Mouse (Mus musculus) mouse embryonic stem cell (cell line): ENCODE measurements around the gene Sfswap.
"Not testable (repeated sequence)": the region's sequence is repeated elsewhere in the genome, so short reads cannot be mapped to it uniquely, and the experiment has no call there.

Experiments
- in situ Hi-C, 2 experiments: fragments of 300-500 bp; cut with MboI; formaldehyde crosslinking; loops; 1 replicate in 1 of 2; 3 replicates in 1 of 2; pipeline ENCODE4 v1.14.3; 2019 to 2020; ENCODE audit warnings: low sequenced_read_pairs in 2 of 2, low pct_unique_long_range_greater_than_20kb in 1 of 2, mixed read lengths in 1 of 2; ENCODE audit not compliant: unreplicated experiment in 1 of 2

Gene Sfswap

GRCm38 (mm10) chr5:129500722-129501634, at the start of gene Sfswap:
Sfswap (plus strand) TSS chr5:129501221.
- in situ Hi-C loops = no loop called here

DNA sequence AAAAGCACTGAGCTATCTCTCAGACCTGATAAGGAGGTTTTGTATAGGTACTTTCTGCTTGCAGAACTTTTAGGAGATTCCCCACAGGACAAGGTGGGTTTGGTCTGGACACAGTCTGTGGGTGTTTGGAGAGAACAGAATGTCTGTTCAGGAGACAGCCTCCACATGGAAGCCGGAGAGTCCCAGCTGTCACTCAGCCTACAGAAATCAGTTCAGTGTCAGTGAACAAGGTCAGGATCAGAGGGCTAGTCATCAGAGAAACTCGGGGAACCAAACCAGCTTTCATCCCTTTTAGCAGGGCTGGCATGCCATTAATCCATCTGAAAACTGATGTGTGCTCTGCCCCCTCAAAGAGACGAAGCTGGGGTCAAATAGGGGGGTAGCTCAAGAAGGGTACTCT, 48.5 kb upstream of the Sfswap start:
- in situ Hi-C loops = no loop called here

GRCm38 (mm10) chr5:129454802-129455528, 46.1 kb upstream of the Sfswap start:
- in situ Hi-C loops = no loop called here

DNA sequence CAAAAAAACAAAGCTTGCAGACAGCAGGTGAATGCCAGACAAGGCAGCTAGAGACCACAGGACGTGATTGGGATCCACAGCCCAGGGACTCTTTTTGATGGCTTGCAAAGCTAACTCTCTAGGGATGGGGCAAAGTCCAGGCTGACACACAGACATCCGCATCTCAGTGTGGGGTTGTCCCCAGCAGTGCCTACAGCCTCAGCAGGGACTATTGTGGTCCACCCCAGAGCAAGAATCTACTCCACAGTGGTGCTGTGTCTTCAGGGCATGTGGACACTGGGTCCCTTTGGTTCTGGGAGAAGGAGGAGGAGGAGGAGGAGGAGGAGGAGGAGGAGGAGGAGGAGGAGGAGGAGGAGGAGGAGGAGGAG, 45.5 kb upstream of the Sfswap start:
- in situ Hi-C loops = no loop called here

- in situ Hi-C loops = no loop called here
Observed at GRCm38 (mm10) chr5:129456579-129457140, 44.4 kb upstream of the Sfswap start.

GRCm38 (mm10) chr5:129458109-129458508, 42.9 kb upstream of the Sfswap start:
- in situ Hi-C loops = no loop called here

DNA sequence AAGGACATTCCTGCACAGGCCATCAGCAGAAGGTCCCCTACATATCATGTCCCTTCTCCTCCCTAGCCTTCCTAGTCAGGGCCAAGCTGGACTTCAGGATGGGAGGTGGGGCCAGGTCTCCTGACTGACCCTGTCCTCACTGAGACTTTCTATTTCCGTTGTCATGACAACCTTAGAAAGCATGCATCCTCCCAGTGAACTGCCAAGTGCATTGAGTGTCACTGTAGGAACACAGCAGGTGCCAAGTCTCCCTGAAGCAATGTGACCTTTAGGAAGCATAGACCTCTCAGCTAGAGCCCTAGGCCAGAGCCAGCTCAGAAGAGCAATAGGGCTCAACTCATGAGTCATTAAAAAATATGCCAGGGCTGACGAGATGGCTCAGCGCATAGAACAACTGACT, 42.5 kb upstream of the Sfswap start:
- in situ Hi-C loops = no loop called here

- in situ Hi-C loops = no loop called here
Observed at GRCm38 (mm10) chr5:129460798-129461476, 40.1 kb upstream of the Sfswap start.

DNA sequence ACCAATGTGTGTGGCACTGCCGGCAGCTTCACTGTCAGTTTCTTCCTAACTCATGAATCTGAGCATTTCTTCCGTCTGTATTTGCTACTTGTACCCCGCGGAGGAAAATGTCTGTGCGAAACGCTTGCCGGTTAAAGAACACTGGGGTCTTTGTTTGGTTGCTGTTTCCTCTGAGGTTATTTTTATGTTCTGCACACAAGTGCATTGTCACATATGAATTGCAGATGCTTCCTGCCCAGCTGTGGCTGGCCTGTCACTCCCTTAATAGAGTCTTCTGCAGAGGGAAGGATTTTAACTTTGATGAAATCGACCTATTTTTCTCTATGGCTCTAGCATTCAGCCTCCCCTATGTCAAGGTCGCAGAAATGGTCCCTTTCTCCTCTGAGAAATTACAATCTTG, 37.4 kb upstream of the Sfswap start:
- in situ Hi-C loops = not testable (repeated sequence)

DNA sequence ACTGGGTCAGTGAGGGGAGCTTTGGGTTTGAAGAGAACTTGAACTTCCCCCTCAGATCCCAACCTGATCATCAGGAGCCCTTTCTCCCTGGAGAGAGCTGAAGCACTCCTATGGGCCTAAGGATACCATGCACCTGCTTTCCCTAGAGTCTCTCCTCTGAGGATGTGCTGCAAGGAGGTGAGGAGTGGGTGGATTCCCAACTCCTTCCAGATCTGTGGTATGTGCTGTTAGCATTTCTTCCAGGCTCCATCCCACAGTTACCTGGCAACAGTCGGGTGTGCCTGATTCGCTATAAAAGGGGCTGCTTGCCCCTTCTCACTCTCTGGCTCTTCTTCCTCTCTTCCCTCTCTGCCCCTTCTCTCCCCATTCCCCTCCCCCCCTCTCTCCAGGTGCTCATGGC, 35.2 kb upstream of the Sfswap start:
- in situ Hi-C loops = no loop called here

DNA sequence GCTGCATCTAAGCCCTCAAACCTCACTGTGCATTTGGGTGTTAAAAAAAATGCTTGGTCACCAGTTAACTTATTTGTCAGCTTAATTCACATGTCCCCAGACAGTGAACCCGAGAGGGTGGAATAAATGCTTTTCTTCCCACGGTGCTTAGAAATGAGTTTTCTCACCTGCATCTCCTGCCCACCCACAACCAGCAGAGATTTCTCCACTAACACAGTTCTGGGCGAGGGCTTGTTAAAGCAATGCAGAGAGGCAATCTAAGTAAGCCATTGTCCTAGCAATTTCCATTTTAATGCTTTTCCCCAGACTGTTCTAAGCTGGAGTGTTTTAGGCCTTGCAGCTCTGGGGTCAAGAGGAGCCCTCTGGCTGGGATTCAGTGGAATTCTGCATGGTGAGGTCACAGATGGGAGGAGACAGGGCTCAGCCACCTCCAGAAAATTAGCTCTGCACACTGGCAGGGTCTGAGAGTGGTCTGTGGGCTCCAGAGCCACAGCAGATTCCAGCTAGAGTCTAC, 25.4 kb upstream of the Sfswap start:
- in situ Hi-C loops = no loop called here

DNA sequence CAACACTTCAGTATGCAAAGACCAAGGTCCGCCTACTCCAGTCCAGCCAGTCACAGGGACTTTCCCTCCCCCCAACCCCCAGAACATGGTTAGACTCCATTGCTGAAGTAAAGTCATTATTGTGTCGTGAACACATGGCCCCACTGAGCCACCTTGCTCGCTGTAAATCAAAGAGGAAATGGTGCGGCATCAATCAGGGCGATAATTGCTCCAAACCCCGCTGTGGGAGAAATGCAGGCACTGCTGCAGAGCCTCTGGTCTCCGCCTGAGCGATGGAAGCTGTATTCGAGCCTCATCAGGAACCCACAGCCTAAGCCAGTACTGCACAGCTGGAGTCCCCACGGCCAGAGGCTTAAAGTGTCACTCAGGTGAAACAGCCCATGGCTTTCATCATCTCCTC, 11.1 kb upstream of the Sfswap start:
- in situ Hi-C loops = no loop called here

DNA sequence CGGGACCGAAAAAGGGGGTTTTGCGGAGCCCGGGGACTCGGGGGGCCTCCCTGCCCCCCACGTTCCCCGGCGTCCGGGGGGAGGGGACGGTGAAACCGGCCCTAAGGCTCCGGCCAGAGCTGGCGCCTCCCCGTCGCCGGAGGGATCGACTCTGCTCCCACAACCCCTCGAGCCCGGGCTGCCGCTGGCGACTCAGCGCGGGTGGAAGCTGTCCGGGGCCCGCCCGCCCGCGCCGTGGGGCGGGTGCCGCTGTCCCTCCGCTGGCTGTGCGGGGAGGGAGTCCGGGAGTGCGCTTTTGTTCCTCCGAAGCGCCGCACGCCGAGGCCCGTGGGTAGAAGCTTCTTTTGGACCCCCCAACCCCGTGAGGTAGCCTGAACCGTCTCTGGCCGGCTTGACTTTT, 650 bp downstream of the Sfswap start:
- in situ Hi-C loops = no loop called here

GRCm38 (mm10) chr5:129506886-129507285, 5.9 kb downstream of the Sfswap start:
- in situ Hi-C loops = no loop called here

DNA sequence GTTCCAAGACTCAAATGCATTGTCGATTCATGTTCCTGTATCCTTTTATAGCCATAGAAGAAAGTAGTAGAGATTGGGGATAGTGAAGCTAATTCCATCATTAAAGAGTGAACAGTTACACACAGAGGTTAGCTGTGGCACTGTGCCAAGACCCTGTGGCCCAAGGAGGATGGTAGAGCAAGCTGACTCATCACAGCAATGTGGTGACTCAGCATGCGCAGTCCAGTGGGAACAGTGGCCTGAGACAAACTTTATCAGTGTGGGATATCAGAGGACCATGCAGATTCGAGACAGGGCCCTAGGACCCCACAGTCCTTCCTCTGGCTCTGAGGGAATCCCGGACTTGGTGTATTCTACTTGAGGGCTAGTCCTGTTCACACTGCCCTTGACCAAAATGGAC, 17.2 kb downstream of the Sfswap start:
- in situ Hi-C loops = no loop called here

- in situ Hi-C loops = no loop called here
Observed at GRCm38 (mm10) chr5:129518786-129519185, 17.8 kb downstream of the Sfswap start.

DNA sequence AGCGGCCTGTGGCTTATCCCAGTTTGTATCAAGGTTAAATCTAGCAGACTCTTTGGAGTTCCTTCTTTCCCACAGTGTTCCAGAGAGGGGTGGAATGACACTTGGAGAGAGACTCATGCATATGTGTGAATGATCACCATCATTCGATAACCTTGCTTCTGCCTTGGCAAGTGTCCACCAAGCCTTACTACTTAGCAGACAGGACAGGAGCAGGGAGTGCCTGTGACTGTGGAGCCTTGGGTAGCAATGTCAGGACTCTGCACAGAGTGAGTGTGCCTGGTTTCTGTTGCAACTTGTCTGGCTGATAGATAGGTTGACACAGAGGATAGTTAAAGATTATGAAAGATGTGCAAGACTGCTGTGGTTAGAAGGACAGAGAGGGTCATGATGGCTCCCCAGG, 18.6 kb downstream of the Sfswap start:
- in situ Hi-C loops = no loop called here

DNA sequence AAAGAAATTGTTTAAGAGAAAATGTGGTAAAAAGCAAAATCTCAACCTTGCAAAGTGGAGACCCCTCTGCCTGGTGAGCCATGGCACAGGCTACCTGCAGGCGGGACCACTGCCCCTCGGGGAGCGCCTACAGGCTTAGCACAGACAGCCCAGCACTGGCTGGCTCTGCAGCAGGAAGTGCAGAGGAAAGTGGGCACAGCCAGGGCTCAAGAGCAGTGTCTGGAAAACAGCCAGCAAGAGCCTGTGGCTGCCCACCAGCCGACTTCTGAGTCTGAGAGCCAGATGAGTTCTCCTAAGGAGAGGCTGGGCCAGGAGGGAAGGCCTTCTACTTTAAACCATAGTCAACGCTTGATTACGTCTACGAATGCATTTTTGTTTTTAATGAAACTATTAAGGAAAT, 20.5 kb downstream of the Sfswap start:
- in situ Hi-C loops = no loop called here

GRCm38 (mm10) chr5:129521913-129522312, 20.9 kb downstream of the Sfswap start:
- in situ Hi-C loops = no loop called here
